Mouse (Mus musculus): ENCODE results near the gene Cabp4. TPM values are rescaled to one million over a fixed set of nuclear protein-coding genes. Genes with fewer than 3 reads are reported as not detected.

Gene Cabp4
- total and polyA plus RNA-seq, 3 experiments: 2.8 to 11.8 (median 6.4) TPM

GRCm38 (mm10) chr19:4144550-4145498 lies 991 bp upstream of the Cabp4 start:
- Histone ChIP-seq H3K4me2 (ENCODE audit: insufficient read depth, low read depth, poor library complexity, severe bottlenecking) (no peak overlapping the region), H3K9me3 (replicated peaks; ENCODE audit: low read length) (peaks cover 5% of the 10 kb centered on the region), H3K36me3 (replicated peaks in 1 of 2; ENCODE audit: control insufficient read depth in 1 of 2, insufficient read depth in 1 of 2, low read length in 1 of 2) (peaks cover 0 to 28% of the 10 kb centered on the region in 2 experiments), H3K27me3 (replicated peaks) (no peaks in the 10 kb centered on the region), H3K4me3 (replicated peaks in 1 of 3; ENCODE audit: low read depth in 2 of 3, low read length in 2 of 3, poor library complexity in 1 of 3) (no peak overlapping the region), H3K4me1 (ENCODE audit: control insufficient read depth in 1 of 2, insufficient read depth in 2 of 2) (peaks cover 41 to 78% of the 10 kb centered on the region in 2 experiments), H3K9ac (ENCODE audit: insufficient read depth, low read depth) (0 out of 2 replicates have a peak overlapping the region, but pooled peaks have one; percentile 10), H3K79me2 (replicated peaks; ENCODE audit: control insufficient read depth, extremely low read depth, insufficient read depth, poor library complexity, severe bottlenecking) (peaks cover 15% of the 10 kb centered on the region), H3K27ac (ENCODE audit: insufficient read depth, low read depth) (peak overlapping the region; percentile 90)
- in situ Hi-C loops (cut with MboI; ENCODE audit: low pct_ligation_motif_present, low pct_unique_long_range_greater_than_20kb, low sequenced_read_pairs): no loop called here
- peak; percentile 84 for DNase-seq (ENCODE audit: extremely low read depth)
- dilution Hi-C loops (cut with MboI; ENCODE audit: extremely low pct_ligation_motif_present, extremely low pct_unique_long_range_greater_than_20kb, low sequenced_read_pairs): no loop called here
- TF ChIP-seq MYC (IDR thresholded peaks at IDR 0.05; ENCODE audit: low read depth, low read length) (peak; percentile 84), MAFK (IDR thresholded peaks at IDR 0.05; ENCODE audit: insufficient replicate concordance, low read length) (no peak), RAD21 (IDR thresholded peaks at IDR 0.05; ENCODE audit: low read depth, low read length) (no peak), ELF1 (IDR thresholded peaks at IDR 0.05; ENCODE audit: low read depth, low read length) (peak; percentile 49), CHD1 (IDR thresholded peaks at IDR 0.05; ENCODE audit: low read depth, low read length) (0 out of 2 replicates have a peak, but pooled peaks have one; percentile 23), SIN3A (IDR thresholded peaks at IDR 0.05; ENCODE audit: low read length) (no peak; the same call in 1 of the 2 replicates), JUND (conservative IDR thresholded peaks at IDR 0.05; ENCODE audit: low read depth, low read length) (peak; percentile 44; the same call in 1 of the 2 replicates), TBP (conservative IDR thresholded peaks at IDR 0.05; ENCODE audit: low read depth, low read length) (0 out of 2 replicates have a peak, but pooled peaks have one; percentile 29), E2F4 (IDR thresholded peaks at IDR 0.05; ENCODE audit: insufficient replicate concordance, low read depth, low read length) (no peak), BHLHE40 (IDR thresholded peaks at IDR 0.05; ENCODE audit: low read depth, low read length) (peak; percentile 69), MAZ (IDR thresholded peaks at IDR 0.05; ENCODE audit: low read depth, low read length) (no peak), ZC3H11A (IDR thresholded peaks at IDR 0.05; ENCODE audit: low read depth, low read length) (no peak), RCOR1 (conservative IDR thresholded peaks at IDR 0.05; ENCODE audit: low read depth, low read length) (no peak), NELFE (IDR thresholded peaks at IDR 0.05; ENCODE audit: low read depth, low read length) (no peak), KAT2A (IDR thresholded peaks at IDR 0.05; ENCODE audit: insufficient replicate concordance, low read length) (no peak), ETS1 (conservative IDR thresholded peaks at IDR 0.05; ENCODE audit: low read depth, low read length) (peak; percentile 81), MXI1 (IDR thresholded peaks at IDR 0.05; ENCODE audit: low read depth, low read length) (0 out of 2 replicates have a peak, but pooled peaks have one; percentile 36), EP300 (IDR thresholded peaks at IDR 0.05; ENCODE audit: low read length) (peak; percentile 69), JUN (IDR thresholded peaks at IDR 0.05; ENCODE audit: insufficient read depth, low read depth, low read length) (peak; percentile 69), HCFC1 (IDR thresholded peaks at IDR 0.05; ENCODE audit: low read depth, low read length) (no peak), SMC3 (IDR thresholded peaks at IDR 0.05; ENCODE audit: low read depth, low read length) (no peak), TCF12 (IDR thresholded peaks at IDR 0.05; ENCODE audit: low read depth, low read length) (peak; percentile 73), ZKSCAN1 (IDR thresholded peaks at IDR 0.05; ENCODE audit: borderline replicate concordance, low read depth, low read length) (no peak), CHD2 (IDR thresholded peaks at IDR 0.05; ENCODE audit: low read length) (no peak; the same call in 1 of the 2 replicates), ZMIZ1 (IDR thresholded peaks at IDR 0.05; ENCODE audit: low read depth, low read length) (no peak), MAX (IDR thresholded peaks at IDR 0.05; ENCODE audit: low read length) (peak; percentile 81), PAX5 (IDR thresholded peaks at IDR 0.05; ENCODE audit: low read length) (no peak), GABPA (IDR thresholded peaks at IDR 0.05; ENCODE audit: insufficient replicate concordance, low read depth, low read length) (no peak), CTCF (conservative IDR thresholded peaks at IDR 0.05 in 1 of 2, IDR thresholded peaks at IDR 0.05 in 1 of 2; ENCODE audit: low read depth in 2 of 2, low read length in 2 of 2) (peak in 1 of 2 experiments; percentile 8; a peak in 1 of 4 replicates), MEF2A (IDR thresholded peaks at IDR 0.05; ENCODE audit: borderline replicate concordance, low read depth, low read length) (peak; percentile 32; the same call in 1 of the 2 replicates), ZNF384 (IDR thresholded peaks at IDR 0.05; ENCODE audit: low read depth, low read length) (no peak), USF2 (conservative IDR thresholded peaks at IDR 0.05; ENCODE audit: low read depth, low read length) (0 out of 2 replicates have a peak, but pooled peaks have one; percentile 4), NRF1 (IDR thresholded peaks at IDR 0.05; ENCODE audit: low read depth, low read length) (no peak), POLR2A (IDR thresholded peaks at IDR 0.05; ENCODE audit: low read depth, low read length) (0 out of 2 replicates have a peak, but pooled peaks have one; percentile 29), IRF4 (IDR thresholded peaks at IDR 0.05; ENCODE audit: low read depth, low read length) (no peak), POLR2AphosphoS2 (IDR thresholded peaks at IDR 0.05; ENCODE audit: low read depth, low read length) (no peak), UBTF (IDR thresholded peaks at IDR 0.05; ENCODE audit: low read depth, low read length) (no peak)

Data from CH12.LX (cell line).